Mouse (Mus musculus): ENCODE measurements at regions not wholly inside any gene's neighbourhood (a gene's known extent, or its start where the extent isn't known, plus 50 kb on each side); places are given as distances from the start of the nearest gene placed in this dataset.

DNA sequence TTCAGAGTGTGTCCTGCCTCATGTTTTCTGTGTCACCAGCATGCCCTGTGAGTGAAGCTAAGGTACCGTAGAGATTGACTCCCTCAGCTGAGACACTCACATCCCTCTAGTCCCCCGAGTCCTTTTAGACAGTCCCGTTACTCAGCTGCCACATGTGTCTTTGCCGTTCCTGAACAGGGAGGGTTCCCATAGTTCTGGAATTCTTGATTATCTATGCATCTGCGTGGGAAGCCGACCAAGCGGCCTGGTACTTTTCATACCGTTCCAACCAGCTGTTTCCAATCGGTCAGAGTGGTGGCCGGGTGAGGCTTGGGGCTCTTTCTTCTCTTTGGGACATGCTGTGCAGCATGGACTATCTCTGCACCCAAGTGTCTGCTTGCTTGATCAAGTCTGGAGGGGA, 82.3 kb upstream of the Spin1 start:
- no peak for DNase-seq (ENCODE audit: low read depth)
- TF ChIP-seq CTCF (IDR thresholded peaks at IDR 0.05; ENCODE audit: borderline replicate concordance, extremely low read depth, insufficient read depth, insufficient read length) = no peak
- TF ChIP-seq POLR2A (IDR thresholded peaks at IDR 0.05; ENCODE audit: borderline replicate concordance, extremely low read depth, insufficient read depth, insufficient read length, poor library complexity, severe bottlenecking) = no peak

- no peak for TF ChIP-seq CTCF (IDR thresholded peaks at IDR 0.05; ENCODE audit: borderline replicate concordance, extremely low read depth, insufficient read depth, insufficient read length)
- no peak for TF ChIP-seq POLR2A (IDR thresholded peaks at IDR 0.05; ENCODE audit: borderline replicate concordance, extremely low read depth, insufficient read depth, insufficient read length, poor library complexity, severe bottlenecking)
- peak; percentile 73 for DNase-seq (ENCODE audit: low read depth)
Observed at GRCm38 (mm10) chr13:51022401-51023250, 78.1 kb upstream of the Spin1 start.

DNA sequence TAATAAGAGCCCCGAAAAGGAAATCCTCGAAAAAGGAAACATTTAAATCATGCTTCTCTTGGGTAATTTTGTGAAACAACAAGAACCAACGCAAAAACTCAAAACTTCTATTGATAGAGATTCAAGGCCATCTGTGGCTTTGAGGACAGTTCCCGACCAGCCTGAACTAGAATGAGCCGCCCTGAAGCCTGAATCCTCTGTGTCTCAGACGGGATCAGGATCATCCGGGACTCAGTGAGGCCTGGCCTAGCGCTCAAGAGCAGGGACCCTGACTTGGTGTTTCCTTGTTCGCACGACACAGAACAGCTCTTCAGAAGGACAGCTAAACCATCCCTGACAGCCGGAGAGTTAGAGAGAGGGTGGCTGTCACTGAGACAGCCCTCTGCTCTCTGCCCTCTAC, 77.4 kb upstream of the Spin1 start:
- DNase-seq (ENCODE audit: low read depth) = peak; percentile 11
- no peak for TF ChIP-seq CTCF (IDR thresholded peaks at IDR 0.05; ENCODE audit: borderline replicate concordance, extremely low read depth, insufficient read depth, insufficient read length)
- no peak for TF ChIP-seq POLR2A (IDR thresholded peaks at IDR 0.05; ENCODE audit: borderline replicate concordance, extremely low read depth, insufficient read depth, insufficient read length, poor library complexity, severe bottlenecking)

GRCm38 (mm10) chr13:51026311-51026918, 74.3 kb upstream of the Spin1 start:
- TF ChIP-seq CTCF (IDR thresholded peaks at IDR 0.05; ENCODE audit: borderline replicate concordance, extremely low read depth, insufficient read depth, insufficient read length) (no peak), POLR2A (IDR thresholded peaks at IDR 0.05; ENCODE audit: borderline replicate concordance, extremely low read depth, insufficient read depth, insufficient read length, poor library complexity, severe bottlenecking) (no peak)
- DNase-seq (ENCODE audit: low read depth) = no peak

DNA sequence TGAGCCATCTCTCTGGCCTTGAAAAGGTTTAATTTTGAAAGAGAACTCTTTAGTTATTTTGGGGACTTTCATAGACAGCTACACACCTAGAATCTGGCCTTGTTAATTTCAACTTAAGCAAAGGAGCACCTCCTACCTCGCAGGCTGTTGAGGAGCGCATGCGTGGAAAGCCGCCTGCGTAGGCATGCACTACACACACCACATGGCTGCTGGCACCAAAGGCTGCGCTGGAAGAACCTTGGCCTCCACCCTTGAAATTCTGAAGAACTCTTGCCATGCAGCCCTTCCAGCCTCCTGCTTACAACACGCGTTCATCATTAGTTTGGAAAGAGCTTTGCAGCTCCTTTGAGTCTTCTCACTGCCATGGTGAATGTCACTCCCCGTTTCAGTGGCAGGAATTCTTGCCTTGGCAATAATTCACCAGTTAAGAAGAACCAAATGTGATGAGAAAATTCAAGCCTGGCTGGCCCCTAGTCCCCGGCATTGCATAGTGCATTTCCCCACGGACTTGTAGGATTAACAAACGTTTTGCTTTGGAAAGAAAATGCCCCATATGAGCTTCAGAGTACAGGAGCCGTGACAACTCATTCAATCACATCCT, 62.7 kb upstream of the Spin1 start:
- peak; percentile 33 for DNase-seq (ENCODE audit: low read depth)
- TF ChIP-seq POLR2A (IDR thresholded peaks at IDR 0.05; ENCODE audit: borderline replicate concordance, extremely low read depth, insufficient read depth, insufficient read length, poor library complexity, severe bottlenecking) = no peak
- no peak for TF ChIP-seq CTCF (IDR thresholded peaks at IDR 0.05; ENCODE audit: borderline replicate concordance, extremely low read depth, insufficient read depth, insufficient read length)

DNA sequence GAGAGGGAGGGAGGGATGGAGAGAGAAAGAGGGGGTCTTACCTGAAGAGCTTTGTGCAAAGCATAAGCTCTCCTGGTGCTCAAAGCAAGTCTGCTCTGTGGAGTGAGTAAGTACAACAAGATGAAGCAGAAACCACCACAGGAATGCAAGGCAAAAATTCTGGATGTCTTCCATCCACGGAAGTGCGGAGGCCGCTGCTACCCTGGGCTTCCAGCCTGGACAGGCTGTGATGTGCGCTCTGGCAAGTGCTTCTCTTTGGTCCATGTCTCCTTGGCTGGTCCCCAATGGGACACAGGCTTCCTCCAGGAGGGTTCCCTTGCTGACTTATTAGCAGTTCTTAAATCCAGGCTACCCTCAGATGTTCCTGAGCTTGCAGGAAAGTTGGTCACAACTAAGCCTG, 61.7 kb upstream of the Spin1 start:
- TF ChIP-seq CTCF (IDR thresholded peaks at IDR 0.05; ENCODE audit: borderline replicate concordance, extremely low read depth, insufficient read depth, insufficient read length) = no peak
- TF ChIP-seq POLR2A (IDR thresholded peaks at IDR 0.05; ENCODE audit: borderline replicate concordance, extremely low read depth, insufficient read depth, insufficient read length, poor library complexity, severe bottlenecking) = no peak
- no peak for DNase-seq (ENCODE audit: low read depth)

DNA sequence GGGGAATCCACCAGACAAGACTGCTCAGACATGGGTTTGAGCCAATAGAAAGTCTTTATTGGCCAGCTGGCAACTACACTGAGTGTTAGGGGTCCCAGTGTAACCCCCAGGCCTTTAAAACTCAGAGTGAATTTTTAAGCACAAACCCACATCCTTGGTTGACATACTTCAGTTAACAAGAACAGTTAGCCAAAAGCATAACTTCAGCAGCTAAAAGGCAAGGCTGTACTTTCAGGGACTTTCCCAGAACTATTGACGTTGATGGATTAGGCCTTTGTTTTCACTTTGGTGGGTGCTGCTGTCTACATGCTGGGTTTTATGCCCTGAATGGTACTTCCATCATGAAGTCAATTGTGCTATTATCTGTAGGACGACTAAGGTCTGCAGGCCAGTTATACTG, 59.6 kb upstream of the Spin1 start:
- TF ChIP-seq CTCF (IDR thresholded peaks at IDR 0.05; ENCODE audit: borderline replicate concordance, extremely low read depth, insufficient read depth, insufficient read length) (no peak), POLR2A (IDR thresholded peaks at IDR 0.05; ENCODE audit: borderline replicate concordance, extremely low read depth, insufficient read depth, insufficient read length, poor library complexity, severe bottlenecking) (no peak)
- no peak for DNase-seq (ENCODE audit: low read depth)

GRCm38 (mm10) chr13:51042881-51043402, 57.7 kb upstream of the Spin1 start:
- no peak for DNase-seq (ENCODE audit: low read depth)
- TF ChIP-seq POLR2A (IDR thresholded peaks at IDR 0.05; ENCODE audit: borderline replicate concordance, extremely low read depth, insufficient read depth, insufficient read length, poor library complexity, severe bottlenecking) (no peak), CTCF (IDR thresholded peaks at IDR 0.05; ENCODE audit: borderline replicate concordance, extremely low read depth, insufficient read depth, insufficient read length) (no peak)
